Mouse (Mus musculus) testis, postnatal 14 days (tissue): ENCODE results near the gene Mob2.

Experiments
- DNase-seq: peaks from one replicate; pipeline ENCODE4 v3.0.0; 2021; ENCODE audit warnings: low spot score

Gene Mob2

GRCm38 (mm10) chr7:142020827-142021226 is 40.0 kb downstream of the Mob2 start:
- no peak for DNase-seq

GRCm38 (mm10) chr7:142019699-142020098 is 41.2 kb downstream of the Mob2 start:
- DNase-seq = no peak

- DNase-seq = no peak
Observed at GRCm38 (mm10) chr7:142016562-142016961, 44.3 kb downstream of the Mob2 start.

DNA sequence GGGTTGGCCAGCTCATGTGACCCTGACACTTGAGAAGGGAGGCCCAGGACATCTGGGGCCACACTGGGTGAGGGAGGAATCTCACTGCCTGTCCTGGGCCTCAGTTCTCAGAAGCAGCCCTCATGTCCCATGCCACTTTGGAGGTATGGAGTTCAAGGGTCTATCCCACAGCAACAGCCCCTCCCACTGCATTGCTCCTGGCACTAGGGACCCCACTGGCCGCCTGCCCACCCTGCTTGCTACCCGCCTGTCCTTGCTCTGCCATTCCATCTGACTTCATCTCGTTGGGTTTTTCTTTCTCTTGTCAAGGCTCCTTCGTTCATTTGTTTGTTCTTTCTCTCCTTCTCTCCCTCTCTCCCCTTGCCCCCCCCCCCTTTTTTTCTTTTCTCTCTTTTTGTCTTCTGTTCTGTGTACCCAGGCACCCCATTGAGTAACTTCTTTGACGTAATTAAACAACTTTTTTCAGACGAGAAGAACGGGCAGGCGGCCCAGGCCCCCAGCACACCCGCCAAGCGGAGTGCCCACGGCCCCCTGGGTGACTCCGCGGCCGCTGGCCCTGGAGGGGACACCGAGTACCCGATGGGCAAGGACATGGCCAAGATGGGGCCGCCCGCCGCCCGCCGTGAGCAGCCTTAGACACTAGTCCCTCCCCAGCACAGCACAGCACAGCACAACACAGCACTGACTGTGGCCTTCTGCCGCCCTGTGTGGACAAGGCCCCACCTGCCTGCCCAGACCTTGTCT is 59.1 kb downstream of the Mob2 start:
- DNase-seq = no peak

DNA sequence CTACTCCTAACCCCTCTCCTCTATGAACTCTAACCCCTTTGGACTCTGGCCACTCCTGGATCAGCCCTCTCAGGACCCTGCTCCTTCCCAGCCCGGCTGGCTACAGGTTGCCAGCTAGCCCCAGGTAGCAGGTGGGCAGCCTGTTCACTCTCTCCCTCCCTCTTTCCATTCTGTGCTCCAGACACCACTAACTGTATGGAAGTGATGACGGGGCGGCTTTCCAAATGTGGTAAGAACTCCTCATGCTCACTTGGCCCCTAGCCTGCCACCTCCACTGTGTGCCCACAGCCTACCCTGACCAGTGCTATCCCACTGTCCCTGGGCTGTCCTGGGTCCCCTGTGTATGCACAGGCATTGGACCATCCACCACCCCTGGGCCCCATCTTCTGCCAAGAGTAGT is 60.2 kb downstream of the Mob2 start:
- no peak for DNase-seq

- DNase-seq = no peak
Observed at GRCm38 (mm10) chr7:141994121-141994520, 66.7 kb downstream of the Mob2 start.

- no peak for DNase-seq
Observed at GRCm38 (mm10) chr7:141991183-141991582, 69.7 kb downstream of the Mob2 start.

GRCm38 (mm10) chr7:141988314-141988806 is 72.5 kb downstream of the Mob2 start:
- DNase-seq = no peak

DNA sequence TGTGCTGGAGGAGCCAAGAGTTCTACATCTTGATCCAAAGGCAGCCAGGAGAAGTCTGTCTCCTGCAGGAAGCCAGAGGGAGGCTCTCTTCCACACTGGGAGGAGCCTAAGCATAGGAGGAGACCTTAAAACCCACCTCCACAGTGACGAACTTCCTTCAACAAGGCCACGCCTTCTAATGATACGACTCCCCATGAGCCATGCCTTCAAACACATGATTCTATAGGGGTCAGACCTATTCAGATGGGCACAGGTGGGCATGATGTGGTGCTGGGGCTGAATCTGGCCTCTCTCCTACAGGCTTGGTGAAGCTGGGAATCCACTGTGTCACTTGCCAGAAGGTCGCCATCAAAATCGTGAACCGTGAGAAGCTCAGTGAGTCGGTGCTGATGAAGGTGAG is 79.6 kb downstream of the Mob2 start:
- DNase-seq = no peak

DNA sequence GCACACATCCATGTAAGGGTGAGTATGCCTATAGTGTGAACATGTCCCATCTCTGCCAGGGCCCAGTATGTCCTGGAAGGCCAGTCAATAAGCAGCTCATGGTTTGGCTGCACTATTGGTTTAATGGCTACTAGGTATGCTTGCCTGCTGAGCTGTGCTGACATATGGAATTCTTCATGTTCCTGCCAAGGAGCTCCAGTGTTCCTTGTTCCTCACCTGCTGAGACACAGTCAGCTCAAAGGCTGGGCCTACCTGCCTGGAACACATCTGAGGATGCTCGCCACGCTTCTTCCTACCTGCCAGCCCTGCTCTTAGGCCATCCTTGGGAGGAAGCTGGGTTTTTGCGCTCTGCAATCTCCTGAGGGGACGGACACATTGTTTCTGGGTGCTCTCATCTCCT is 81.6 kb downstream of the Mob2 start:
- DNase-seq = no peak

- no peak for DNase-seq
Observed at GRCm38 (mm10) chr7:141978003-141978402, 82.9 kb downstream of the Mob2 start.

DNA sequence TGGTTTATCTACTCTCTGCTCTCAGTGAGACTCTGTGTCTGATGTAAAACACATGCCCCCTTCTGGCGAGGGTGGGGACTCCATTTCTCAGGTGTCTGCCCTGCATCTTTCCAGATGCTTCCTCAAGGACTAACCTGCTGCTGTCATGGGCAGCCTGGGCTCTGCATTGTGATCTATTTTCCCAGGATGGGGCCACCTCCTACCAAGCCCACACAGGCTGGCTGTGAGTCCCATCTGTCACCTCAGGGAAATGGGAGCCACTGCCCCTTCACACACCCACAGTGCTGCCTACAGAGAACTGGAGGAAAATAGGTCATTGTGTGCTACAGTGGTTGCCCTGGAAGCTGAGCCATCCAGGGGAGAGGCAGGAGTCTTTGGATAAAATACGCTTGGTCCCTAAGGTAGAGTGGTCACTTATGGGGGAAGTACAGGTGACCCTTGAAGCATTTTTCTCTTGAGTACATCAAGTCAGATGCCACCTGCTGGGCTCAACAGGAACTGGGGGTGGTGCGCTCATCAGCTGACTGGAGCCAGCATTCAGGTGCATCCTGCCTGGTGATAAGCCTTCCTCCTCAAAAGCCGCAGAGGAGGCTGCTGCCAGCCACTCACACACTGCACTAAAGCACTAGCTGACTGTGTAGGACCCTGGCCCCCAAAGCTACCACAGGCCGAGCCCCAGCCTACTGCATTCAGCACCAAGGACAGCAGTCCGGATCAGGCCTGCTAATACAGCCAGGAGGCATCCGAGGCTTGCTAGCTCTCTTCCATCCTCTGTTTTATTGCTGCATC is 87.8 kb downstream of the Mob2 start:
- DNase-seq = no peak

DNA sequence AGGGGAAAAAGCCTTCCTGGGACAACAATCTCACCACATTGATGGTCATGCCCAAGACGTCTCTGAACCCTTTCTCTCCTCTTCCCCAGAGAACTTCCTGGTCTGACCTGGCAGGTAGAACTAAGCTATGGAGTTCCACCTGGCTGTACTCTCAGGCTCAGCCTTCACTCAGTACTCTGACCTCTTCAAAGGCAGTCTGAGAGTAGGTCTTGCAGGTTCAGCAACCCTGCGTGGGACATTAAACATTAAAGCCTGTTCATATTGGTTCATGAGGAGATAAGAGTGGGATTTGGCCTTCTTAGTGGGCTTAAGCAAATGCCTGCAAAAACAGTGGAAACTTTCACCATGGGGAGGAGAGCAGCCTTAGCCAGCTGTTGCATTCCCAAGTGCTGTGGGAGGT is 94.6 kb downstream of the Mob2 start:
- no peak for DNase-seq

DNA sequence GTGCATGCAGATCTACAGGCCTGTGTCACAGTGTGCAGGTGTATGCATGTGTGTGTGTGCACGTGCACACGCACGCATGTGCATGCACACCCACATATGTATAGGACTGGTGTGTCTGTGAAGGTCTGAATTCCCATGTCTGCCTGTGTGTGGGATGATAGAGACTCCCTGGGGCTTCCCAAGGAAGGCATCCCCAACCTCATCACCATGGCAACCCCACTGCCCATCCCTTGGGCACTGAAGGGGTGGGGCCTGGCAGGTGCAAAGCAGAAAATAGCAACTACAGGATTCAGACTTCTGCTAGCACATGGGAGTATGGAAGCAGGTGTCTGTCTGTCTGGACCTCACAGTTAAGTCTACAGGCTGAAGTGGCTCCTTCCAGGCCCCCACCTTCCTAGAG is 98.3 kb downstream of the Mob2 start:
- DNase-seq = no peak

- no peak for DNase-seq
Observed at GRCm38 (mm10) chr7:141961491-141961890, 99.4 kb downstream of the Mob2 start.

GRCm38 (mm10) chr7:141960926-141961325 is 99.9 kb downstream of the Mob2 start:
- DNase-seq = no peak

- DNase-seq = no peak
Observed at GRCm38 (mm10) chr7:141959133-141959532, 101.7 kb downstream of the Mob2 start.
